Mouse (Mus musculus): ENCODE data around the gene Lrrc26.

DNA sequence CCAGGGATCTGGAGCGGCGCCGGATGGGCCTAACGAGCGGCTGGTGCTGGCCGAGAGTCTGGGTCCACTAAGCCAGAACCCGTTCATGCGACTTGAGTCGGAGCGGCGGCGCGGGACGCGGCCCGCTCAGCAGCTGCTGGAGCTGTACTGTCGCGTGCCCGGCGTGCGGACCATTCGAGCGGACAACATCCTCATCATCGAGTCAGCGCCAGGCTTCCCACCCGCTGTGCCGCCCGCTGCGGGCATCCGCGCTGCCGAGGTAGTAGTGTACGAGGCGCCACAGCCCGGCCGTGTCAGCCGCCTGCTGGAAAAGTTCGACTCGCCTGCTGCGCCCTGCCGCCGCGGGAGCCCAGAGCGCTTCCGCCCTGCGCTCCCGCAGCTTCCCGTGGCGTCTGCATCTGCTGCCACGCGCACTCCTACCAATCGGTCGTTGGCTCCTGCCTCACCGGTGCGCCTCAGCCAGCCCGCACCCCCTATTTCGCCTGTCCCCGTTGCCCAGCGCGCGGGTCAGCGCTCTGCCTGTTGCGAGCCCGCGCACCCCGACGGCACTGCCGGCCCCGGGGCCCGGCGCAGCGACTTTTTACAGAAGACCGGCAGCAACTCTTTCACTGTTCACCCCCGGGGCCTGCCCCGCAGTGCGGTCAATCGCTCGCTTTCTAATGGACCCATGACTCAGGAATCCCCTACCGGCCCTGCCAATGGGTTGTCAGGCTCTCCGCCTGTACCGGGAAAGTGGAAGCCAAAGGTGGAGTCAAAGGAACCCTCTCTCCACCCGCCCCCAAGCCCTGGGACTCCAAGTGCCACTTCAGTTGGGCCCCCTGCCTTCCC, 26.7 kb upstream of the Lrrc26 start:
- 0 out of 2 replicates have a peak, but pooled peaks have one; percentile 8 for TF ChIP-seq CTCF (IDR thresholded peaks at IDR 0.05; ENCODE audit: low read depth)
- TF ChIP-seq EP300 (IDR thresholded peaks at IDR 0.05; ENCODE audit: low read depth), result no peak
